Mouse (Mus musculus) WW6 (cell line): ENCODE results near the gene Zfp362.

Experiments used
- DNase-seq: peaks from one replicate; pipeline ENCODE4 v3.0.0-alpha.2; 2013; ENCODE audit warnings: low read depth, low spot score

Gene Zfp362

DNA sequence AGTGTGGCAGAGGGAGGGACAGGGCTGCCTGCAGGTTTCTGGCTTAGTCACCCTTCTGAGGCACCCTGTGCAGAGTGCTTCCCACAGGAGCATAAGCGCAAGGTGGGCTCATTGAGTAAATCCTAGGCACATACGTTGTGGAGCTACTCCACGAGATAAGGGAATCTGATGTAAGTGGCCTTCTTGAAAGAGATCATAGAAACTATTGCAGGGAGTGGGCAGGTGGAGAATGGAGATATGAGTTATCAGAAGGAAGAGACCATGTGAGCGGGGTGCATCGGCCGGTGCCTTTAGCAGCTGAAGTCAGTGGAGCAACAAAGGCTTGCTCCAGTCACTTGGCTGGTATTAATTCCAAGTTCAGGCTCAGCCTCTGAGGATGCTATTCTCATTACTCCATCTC, 45.8 kb downstream of the Zfp362 start:
- no peak for DNase-seq

DNA sequence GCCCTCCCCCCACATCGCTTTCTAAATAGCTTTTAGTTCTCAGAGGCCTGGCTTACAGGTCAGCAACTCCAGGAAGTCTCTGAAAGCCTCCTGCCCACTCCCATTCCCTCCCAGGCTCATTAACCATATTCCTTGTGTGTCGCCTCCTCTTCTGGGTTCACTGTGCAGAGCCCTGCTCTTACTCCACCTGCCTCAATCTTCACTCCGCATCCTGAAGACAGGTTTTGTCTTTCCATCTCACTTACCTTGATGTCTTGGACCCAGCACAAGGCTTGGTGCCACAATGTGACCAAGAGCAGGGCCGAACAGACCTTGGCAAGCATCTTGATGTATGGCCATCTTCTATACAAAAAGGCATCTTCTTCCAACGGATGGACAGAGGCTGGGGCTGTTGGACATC, 46.6 kb downstream of the Zfp362 start:
- DNase-seq, result no peak

DNA sequence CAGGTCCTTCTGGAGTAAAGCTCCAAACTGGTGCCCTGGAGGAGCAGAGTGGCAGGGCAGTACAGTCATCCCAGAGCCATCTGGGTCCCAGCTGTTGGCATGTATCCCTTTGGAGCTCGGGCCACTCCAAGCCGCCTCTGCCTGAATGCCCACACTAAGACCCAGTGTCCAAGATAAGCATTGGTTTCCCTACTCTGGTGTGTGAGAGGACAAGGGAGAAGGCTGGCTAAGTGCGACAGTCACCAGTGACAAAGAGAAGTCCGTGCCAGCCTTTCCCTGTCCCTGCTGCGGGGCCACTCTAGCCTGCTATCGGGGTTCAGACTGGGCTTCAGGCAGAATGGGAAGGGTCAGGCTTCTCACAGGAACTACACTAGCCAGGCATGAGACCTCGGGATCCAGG, 49.9 kb downstream of the Zfp362 start:
- no peak for DNase-seq

DNA sequence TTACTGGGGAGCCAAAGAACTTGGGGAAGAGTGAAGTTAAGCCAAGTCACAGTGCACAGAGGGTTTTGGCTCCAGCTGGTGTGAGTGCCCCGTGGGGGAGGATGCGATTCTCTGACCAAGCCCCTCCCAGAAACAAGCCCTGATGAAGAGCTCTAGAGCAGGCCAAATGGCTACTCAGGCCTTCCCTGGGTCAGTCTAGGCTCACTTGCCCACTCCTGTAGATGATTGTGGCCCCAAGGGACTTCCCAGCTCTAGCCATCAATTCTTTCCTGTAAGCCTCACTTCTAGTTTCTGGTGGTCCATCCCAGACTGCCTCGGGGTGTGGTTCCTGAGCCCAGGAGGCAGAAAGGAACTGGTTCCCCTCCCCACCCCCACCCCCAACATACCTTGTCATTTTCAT, 50.8 kb downstream of the Zfp362 start, which contains the start of gene A3galt2:
Gene A3galt2, plus strand, starts transcription at position 301 of the 400 bp plus-strand sequence.
- DNase-seq, result no peak

DNA sequence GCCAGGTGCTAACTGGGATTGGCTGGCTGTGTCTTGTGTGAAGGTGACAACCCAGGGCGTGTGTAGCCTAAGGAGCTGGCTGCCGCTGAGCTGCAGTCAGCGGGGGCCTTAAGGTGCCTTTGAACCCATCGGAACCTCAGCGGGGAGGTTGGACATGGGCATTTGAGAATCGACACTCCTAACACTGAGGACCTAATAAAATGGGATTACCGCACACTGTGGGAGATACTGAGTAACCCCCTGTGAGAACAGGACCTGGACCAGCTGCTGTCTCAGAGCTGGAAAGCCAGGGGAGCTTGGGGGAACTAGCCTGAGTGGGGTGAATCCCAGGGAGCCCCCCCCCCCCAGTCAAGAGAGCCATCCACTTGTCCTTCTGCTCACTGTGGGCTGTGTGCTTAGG, 52.3 kb downstream of the Zfp362 start:
- DNase-seq, result no peak

DNA sequence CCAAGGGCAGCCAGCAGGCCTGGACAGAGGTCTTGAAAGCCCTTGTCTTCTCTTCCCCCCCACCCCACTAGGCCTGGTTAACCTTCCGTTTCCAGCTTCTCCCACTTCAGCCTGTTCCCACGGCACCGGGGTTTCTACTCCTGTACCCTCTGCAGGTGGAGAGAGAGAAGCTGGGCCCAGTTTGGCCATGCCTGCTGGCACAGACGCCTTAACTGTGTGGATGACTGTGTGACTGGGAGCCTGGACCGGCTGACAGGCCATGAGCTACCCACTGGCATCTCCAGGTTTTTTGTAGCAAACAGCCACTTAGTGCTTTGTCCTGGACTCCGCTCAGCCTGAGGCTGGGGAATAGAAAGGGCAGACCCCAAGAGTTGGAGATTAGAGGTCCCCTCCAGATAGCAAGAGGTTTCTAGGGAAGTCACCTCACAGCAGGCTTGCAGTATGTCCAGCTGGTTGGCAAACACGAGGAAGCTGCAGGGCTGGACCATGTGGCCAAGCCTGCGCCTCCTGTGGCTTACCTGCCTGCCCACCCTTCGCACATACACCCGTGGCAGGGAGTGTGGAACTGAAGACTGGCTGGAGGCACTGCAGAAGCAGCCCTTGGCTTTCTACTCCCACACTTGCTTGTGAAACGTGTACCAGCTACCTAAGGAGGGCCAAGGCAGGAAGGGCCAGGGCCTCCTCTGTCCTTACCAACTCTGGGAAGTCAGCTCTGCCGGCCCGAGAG, 53.7 kb downstream of the Zfp362 start:
- no peak for DNase-seq

DNA sequence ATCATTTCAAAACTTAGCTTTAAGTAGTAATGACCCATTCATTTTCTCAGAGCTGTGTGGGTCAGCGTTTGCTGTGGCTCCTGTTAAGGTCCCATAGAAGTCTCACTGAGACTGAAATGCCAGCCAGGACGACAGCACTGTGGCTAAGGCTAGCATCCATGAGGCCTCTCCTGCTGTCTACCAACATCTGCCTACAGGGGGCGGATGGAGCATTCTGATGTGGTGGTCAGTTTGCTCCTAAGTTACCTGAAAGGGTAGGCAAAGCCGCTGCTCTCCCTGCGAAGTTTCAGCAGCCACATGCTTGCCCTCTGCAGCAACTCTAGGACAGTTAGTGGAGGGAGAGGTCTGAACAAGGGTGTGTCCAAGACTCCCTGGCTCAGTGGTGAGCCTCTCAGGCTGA, 54.8 kb downstream of the Zfp362 start:
- DNase-seq, result no peak

DNA sequence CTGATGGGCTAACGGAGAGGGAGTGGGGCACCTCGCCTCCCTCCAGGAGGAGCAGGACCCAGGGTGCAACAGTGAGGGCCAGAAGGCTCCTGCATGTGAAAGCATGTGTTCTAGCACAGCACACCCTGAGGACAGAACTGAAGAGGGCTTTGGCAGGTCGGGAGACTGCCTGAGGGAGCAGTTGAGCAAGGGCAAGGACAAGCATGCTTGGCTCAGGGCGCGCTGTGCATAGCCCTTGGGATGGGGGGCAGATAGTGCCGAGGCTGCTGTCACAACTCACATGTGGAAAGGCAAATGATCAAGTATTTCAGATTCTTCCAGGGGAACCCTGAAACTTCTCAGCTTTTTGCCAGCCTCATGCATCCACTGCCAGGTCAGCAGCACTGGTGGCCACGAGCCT, 57.5 kb downstream of the Zfp362 start:
- DNase-seq, result no peak

DNA sequence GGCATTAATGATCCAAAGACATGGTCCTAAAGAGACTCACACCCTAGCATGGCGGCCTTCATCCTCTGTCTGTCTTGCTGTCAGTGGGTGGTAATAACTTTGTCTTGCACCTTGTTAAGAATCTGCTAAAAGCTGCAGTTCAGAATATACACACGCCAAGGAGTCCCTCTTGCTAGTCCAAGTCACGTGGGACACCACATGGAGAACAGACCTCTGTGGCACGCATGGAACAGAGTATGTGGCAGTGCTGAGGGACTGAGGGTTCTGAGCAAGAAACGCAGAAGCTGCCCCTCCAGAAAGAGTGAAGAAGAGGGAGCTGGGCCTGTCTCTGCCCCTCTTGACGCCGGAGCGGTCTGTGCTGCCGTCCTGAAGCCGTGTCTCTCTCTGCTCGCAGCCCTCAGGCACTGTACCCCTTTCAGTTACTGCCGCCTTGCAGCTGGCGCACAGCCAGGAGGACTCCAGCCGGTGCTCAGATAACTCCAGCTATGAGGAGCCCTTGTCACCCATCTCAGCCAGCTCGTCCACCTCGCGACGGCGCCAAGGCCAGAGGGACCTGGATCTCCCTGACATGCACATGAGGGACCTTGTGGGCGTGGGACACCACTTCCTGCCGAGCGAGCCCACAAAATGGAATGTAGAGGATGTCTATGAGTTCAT, 58.1 kb downstream of the Zfp362 start:
- DNase-seq, result no peak

DNA sequence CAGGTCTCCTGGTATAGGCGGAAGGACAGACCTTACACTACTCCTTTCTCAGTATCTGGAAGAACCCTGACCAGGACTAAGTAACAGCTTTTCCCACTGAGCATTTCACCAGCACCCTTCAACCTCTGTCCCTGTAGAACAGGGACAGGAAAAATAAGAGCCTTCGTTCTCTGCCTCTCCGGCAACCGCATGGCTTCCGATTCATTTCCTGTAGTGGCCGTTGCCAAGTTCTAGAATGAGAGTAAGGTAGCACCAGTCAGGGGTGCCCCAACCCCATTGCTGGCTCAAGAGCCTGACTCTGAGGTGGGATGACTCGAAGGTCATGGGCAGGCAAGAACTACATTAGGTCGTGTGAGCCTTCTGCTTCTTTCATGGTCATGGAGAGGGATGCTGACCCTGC, 60.7 kb downstream of the Zfp362 start:
- no peak for DNase-seq

DNA sequence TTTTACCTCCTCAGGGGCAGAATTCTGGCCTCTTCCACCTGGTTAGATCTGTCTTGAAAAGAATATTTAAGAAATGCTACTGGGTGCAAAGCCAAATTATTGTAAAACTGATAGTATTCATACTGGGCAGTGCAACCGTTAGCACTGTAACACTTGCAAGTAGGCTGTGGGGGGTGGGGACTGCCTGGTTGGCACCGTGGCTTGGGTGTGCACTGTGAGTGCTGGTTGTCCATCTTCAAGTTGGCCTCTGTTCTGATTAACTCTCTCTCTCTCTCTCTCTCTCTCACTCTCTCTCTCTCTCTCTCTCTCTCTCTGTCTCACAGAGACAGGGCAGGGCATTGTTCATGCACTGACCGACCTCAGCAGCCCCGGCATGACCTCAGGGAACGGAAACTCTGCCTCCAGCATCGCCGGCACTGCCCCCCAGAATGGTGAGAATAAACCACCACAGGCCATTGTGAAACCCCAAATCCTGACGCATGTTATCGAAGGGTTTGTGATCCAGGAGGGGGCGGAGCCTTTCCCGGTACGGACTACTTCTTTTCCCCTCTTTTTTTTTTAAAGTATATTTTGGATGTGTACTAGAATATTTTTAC, 62.7 kb downstream of the Zfp362 start:
- no peak for DNase-seq

DNA sequence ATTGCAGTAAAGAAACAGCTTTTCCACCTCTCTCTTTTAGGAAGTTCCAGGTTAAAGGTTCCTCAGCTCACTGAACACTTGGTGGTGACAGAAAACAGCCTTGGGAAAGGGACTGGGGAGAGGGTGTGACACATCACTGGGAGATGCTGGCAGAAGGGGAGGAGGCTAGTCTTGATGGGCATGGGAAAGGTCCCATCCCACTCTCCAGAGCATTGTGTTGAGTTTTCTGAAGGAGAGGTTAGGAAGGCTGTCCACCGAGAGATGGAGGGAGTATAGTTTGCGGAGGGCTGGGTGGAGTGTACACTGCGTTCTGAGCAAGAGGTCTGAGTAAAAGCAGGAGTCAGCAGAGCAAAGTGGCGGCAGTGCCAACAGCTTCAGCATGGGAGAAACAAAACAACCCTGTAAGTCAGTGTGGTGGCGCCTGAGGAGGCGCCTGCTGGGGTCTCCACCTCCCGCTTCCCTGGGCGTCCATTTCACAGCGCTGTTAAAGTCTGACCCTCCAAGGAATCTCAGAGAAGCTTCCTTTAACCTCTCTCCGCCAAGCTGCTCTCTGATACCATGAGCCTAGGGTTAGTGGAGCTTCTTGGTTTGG, 63.4 kb downstream of the Zfp362 start:
- DNase-seq, result no peak

DNA sequence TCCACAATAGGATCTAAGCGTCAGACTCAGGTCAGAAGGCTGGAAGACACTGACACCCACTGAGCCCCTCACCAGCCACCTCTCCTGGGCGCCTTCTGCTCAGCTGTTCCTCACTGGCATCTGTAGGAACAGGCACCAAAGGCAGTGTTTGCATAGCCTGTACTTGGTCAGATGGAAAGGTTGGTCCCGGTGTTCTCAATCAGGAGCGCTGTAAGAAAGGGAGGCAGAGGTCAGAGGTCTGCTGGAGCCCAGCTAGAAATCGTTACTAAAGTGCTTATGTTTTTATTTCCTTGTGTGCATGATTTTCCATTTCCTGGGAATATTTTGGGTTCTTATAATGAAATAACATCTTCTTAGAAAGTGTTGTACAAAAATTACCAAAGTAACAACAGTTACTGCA, 63.9 kb downstream of the Zfp362 start:
- no peak for DNase-seq

DNA sequence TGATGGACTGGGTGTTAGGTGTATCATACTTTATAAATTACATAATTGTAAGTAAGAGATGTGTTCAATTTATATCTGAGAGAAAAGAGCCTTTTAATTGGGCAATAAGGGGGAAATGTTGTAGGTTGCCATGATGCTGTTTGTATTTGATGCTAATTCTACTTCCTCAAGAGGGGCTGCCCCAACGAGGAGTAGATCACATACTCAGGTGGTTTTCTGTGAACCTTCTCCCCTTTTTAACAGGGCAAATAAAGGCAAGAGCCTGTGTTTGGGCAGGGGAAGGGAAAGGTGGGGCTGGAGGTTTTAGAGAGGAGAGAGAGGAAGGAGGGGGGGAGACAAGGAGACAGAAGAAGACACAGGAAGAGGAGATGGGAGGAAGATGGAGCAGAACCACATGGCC, 65.0 kb downstream of the Zfp362 start:
- no peak for DNase-seq

DNA sequence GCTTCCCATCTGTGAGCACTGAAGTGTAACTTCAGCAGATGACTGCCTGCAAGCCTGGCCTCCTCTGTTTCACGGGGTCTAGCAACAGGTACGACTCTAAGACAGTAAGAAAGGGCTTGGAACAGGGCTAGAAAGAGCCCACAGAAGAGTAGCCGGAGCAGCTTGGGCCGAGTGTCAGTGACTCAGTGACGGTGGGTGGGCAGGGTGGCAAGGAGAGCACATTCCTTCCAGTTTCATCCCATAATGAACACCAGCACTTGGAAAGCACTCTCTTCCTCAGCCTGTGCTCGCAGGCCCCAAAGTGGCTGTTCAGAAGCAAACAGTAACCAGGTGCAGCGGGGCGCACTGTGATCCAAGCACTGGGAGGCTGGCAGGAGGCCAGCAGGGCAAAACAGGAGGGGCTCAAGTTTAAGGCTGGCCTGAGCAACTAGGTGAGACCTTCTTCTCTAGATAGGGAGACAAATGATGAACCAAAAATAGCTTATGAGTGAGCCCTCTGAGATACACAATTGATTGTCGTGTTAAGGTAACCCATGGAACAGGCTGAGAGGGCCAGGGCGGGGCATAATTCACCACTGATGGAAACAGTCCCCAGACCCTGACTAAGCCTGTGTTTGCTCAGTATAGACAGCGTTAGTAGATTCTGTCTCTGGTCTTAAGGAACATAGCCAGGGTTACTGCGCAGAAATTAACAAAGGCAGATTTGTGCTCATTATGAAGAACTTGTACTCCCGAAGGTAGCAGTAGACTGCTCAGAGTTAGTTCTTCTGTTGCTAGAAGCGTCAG, 67.8 kb downstream of the Zfp362 start:
- no peak for DNase-seq

DNA sequence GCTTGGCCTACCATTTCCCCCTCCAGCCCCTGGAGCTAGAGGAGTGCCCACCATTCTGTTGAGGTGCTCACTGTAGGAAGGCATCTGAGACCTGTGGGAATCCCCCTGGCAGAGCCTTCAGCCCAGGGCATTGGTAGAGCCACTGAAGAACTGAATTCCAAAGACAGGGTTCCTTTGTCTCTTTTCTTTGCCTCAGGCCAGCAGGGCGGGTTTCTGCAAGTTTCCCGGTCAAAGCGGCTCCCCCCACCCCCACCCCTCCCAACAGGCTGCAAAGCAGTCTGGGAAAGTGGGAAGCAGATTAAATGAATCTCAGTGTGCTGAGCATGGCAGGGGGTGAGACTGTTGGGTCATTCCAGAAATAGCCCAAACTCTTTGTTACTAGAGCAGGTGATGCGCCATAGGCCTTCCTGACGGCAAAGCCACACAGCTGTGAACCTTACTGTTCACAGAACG, 68.7 kb downstream of the Zfp362 start:
- DNase-seq, result no peak

DNA sequence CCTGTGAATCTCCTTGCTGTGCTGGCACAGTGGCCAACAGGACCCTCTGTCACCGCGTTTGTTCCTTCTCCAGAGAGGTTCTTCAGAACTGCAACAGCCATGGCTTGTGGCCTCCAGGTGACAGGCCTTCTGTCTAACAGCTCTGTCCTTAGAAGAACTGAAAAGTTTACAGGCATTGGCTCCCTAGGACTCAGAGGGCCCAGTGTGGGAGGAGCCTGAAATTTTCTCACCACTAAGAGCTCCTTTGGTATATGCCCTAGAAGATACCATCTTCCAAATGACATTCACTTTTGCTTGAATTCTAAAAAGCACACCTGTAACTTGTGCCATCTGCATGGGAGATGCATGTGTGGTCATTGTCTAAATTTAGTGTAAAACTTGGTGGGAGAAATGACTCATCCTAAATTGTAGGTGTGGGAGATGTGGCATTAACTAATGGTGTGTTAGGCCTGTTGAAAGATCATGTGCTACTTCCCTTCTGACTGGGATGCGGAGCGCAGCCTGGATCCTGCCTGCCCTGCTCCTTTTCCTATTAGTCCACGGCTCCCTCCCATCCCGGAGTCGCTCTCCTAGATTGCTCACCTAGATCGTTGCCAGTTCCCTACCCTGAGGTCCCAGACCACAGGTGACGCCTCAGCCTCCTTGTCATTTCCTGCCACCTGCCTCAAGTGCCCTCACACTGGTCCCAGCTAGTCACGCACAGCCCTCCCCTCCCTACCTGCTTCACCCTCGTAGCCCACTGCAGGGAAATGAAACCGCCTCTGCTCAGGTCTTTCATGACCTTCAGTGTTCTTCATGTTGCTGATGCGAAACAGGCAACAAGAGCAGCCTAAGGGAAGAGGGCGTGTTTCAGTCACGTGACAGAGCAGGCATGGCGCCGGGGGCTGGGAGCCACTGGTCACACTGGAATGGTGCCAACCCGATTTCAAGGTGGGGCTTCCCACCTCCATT, 70.8 kb downstream of the Zfp362 start:
- DNase-seq, result no peak

DNA sequence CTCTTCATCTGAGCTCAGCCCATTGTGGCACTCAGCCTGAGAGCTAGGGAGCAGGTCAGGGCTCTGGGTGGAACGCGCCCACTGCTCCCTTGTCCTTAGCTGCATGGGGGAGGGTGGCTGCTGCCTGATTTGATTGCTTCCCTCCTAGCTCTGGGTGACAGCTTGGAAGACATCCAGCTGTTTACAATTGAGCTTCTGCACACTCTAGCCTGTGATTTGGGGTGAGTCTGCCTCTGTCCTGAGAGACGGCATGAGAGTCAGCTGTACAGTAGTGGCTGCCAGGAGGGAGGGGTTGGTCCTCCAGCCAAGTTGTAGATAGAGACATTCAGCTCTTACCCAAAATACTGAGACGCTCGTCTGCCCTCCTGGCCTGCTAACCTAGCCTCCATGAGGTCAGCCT, 71.6 kb downstream of the Zfp362 start:
- no peak for DNase-seq

DNA sequence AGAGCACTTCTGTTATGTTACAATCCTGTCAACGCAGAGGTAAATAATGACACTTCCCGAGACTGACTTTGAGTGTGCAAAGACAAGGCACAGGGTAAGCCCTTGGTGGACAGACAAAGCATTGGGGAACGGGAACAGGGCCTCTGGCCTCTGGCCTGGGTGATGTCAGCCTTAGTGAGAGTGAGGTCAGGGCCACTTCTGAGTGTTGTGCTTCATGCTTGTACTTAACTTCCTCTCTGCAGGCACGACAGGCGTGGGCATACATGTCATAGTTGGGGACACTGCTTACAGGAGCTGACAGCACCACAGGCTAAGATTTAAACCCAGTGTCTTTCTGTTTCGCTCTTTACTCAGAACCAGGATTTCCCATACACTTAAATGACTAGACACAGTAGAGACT, 72.3 kb downstream of the Zfp362 start:
- no peak for DNase-seq

DNA sequence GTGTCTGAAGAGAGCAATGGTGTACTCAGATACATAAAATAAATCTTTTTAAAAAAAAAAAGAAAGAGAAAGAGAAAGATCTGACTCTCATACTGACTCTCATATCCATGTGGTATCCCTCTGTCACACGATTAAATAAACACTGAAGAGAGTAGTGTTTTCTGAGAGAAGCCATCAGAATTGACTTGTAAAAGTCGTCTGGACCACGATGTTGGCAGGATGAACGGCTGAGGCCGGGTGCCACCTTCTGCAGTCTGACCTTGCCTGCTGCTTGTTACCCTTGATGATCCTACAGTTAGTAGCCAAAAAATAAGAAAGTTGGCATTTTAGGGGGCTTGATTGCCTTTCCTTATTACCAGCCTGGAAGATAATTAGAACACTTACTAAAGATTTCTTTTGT, 73.1 kb downstream of the Zfp362 start:
- no peak for DNase-seq

DNA sequence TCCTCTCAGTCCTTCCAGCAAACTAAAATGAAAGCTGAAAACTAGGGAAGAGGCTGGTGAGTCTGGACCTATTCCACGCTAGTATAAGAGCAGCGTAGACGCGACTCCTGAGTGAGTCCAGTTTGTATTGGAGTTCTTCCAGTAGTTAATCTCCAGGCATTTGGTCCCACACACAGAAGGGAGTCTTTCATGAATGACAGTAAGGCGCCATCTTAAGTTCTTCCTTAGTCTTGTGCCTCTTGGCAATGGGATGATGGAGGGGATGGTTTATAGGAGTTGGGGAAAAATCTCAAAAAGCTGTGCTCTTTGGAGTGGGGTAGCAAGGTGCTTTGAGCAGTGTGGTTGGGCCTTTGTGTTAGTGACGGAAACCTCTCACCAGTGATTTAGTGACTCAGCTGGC, 75.6 kb downstream of the Zfp362 start:
- no peak for DNase-seq
